Mouse (Mus musculus) thymus, postnatal 36 days (tissue): ENCODE measurements at regions not wholly inside any gene's neighbourhood (a gene's known extent, or its start where the extent isn't known, plus 50 kb on each side); places are given as distances from the start of the nearest gene placed in this dataset.

Source experiments
- DNase-seq, 2 experiments: peaks; one replicate each; pipeline ENCODE4 v3.0.0; 2022; ENCODE audit warnings: mixed read lengths in 2 of 2

DNA sequence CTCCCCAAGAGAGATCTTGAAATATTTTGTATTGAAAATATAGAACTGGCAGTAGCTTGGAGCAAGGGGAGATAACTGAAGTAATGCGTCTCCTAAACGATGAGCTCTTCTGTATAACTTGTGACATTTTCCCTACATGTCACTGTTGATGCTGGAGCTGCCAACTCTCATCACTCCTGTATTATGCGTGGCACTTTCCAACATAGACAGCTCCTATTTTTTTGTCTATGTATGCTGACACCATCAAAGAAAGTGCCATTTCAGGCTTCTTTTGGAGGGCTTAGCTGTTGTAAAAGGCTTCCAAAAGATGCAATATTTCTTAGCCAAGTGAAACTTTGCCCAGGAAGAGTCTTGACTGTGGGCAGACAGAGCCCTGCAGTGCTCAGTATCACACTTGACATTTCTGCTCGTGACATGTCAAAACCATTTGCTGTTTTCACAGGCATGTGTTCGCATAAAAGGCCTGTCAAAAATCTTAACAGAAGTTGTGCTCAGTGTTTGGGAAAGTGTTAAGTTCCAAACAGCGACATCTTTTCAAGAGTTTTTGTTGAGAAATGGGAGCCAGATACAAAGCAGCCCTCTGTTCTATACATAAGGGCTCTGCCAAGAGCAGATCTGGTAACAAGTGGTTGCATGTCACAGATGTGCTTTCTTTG lies 53.6 kb upstream of the Otol1 start:
- DNase-seq: no peak

DNA sequence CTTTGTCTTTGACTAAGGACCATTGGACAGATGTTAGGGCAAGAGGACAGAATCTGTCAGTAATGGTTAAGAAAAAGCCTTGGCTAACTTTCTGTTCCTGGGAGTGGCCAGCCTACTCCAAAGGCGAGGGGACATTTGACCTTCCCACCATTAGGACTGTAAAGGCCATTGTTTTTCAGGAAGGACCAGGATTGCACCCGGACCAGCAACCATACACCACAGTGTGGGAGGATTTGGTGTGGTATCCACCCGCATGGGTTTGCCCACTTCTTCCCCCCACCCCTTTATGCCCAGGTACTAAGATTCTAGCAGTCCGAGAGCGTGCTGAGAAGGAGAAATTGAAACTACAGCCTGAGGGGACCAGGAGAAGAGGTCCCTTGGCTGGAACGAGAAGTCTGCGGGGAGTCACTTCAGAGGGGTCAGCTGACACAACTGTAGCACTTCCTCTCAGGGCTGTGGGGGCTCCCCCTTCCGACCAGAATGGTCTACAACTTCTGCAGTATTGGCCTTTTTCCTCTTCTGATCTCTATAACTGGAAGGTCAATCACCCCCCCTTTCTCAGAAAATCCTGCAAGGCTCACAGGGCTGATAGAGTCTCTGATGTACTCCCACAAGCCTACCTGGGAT lies 63.2 kb upstream of the Sptssb start:
- peak in 1 of 2 experiments; percentile 26 for DNase-seq

DNA sequence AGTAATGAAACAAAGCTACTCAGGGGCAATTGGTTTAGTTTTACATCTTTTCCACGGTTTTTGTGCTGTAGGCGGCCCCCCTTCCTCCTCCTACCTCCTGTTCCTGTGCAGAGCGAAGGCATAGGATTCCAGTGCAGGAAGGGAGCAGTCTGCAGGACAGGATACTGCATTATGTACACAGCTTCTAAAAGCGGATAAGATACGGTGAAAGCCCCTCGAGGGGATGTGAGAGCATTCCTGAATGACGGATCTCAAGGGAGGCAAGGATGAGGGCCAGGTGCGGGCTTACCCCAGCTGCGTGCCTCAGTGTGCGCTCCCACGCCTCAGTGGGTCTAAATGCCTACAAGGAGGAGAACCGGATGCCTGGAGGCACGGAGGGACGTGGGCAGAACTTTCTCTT lies 53.1 kb upstream of the Sptssb start:
- DNase-seq: no peak

DNA sequence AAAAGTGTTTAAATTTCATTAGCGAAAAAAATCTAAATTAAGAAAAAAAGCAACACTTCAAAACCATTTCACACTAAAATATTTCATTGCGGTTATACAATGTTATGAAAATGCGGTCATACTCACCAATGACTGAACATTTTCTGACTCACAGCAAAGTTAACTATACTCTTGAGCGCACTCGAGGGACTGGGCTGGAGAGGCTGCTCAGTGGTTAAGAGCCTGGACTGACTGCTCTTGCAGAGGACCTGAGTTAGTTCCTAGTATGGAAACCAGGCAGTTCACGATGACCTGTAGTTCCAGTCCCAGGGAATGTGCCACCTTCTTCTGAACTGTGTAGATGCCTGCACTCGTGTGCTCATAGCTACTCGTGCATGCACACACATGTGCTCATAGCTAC lies 50.3 kb upstream of the Sptssb start:
- no peak for DNase-seq
